9 mouse cellular contexts compared by ENCODE assay signal in the genomic region with DNA sequence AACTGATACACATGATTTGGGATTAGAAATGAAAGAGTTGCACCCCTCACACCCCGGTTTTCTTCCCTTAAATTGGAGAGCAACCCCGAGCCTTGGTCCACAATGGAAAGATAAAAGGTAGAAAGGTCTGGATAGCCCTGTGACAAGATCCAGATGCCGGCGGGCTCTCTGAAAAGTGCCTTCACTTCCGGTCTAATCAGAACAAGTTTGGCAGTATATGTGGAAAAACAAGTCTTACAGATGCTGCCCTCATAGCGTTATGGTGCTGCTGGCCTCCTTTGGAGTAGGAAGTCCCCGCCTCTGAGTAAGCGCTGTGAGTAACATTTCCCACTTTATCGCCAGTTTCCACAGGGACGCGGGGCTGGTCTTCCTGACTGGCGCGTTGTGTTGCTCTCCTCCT. TPM values are rescaled to one million over a fixed set of nuclear protein-coding genes. Genes with fewer than 3 reads are reported as not detected.
DNase-seq lines count a peak whose midpoint lies in the region; ATAC-seq and TF ChIP-seq lines count a peak whose summit lies in the region.
"Had no signal": no experiment of that assay in that cellular context is flagged by ENCODE, and none has a peak within 500 bp of the region (broad histone marks: within the 10 kb centered on the region; RNA-seq: fewer than 3 reads in every experiment).

No protein-coding gene starts in this region.

- peak overlapping the region; percentile 86; the same call in 1 of the 2 replicates for H3K9ac ChIP-seq in forebrain, embryonic 13.5 days
- peak overlapping the region; percentile 72 for H3K9ac ChIP-seq in hindbrain, postnatal 0 days (replicated peaks; ENCODE audit: low read length)
- H3K9ac ChIP-seq in liver, embryonic 16.5 days (ENCODE audit: low read depth, low read length) = no peak overlapping the region
- H3K9ac ChIP-seq in stomach, embryonic 14.5 days (replicated peaks; ENCODE audit: low read depth, low read length) = no peak overlapping the region

- no peaks in the 10 kb centered on the region for H3K36me3 ChIP-seq in forebrain, embryonic 13.5 days (ENCODE audit: poor library complexity, severe bottlenecking)
- H3K36me3 ChIP-seq in hindbrain, postnatal 0 days (ENCODE audit: insufficient read depth, low read length) = no peaks in the 10 kb centered on the region
- no peaks in the 10 kb centered on the region for H3K36me3 ChIP-seq in liver, embryonic 16.5 days (ENCODE audit: control insufficient read depth, insufficient read depth)
- H3K36me3 ChIP-seq in stomach, embryonic 14.5 days (ENCODE audit: control insufficient read depth, insufficient read depth, low read length) = no peaks in the 10 kb centered on the region
- H3K36me3 ChIP-seq: G1E had no signal

- DNase-seq in cerebellum, adult 18-20 months = peak; percentile 23 to 38
- peak; percentile 67 for DNase-seq in Muller cell, postnatal 12 days (ENCODE audit: inconsistent ontology term)
- no peak for DNase-seq in hindbrain, postnatal 0 days (ENCODE audit: low spot score)
- DNase-seq in ovary, postnatal 14 days (ENCODE audit: low spot score) = no peak

- peak overlapping the region; percentile 74 for H3K4me3 ChIP-seq in forebrain, embryonic 13.5 days
- peak overlapping the region; percentile 84 for H3K4me3 ChIP-seq in hindbrain, postnatal 0 days (ENCODE audit: low read length)
- H3K4me3 ChIP-seq in liver, embryonic 16.5 days (ENCODE audit: low read depth, low read length) = peak overlapping the region; percentile 67
- peak overlapping the region; percentile 74 for H3K4me3 ChIP-seq in stomach, embryonic 14.5 days (ENCODE audit: low read depth, low read length)

- 10% methylated on average over 13 of the region's 13 CpGs for WGBS in forebrain, embryonic 13.5 days
- WGBS in hindbrain, postnatal 0 days = 13% methylated on average over 13 of the region's 13 CpGs
- WGBS in liver, embryonic 16.5 days (ENCODE audit: insufficient replicate concordance) = 2% methylated on average over 13 of the region's 13 CpGs
- 2% methylated on average over 13 of the region's 13 CpGs for WGBS in stomach, embryonic 14.5 days

- H3K27me3 ChIP-seq in forebrain, embryonic 13.5 days = 0 out of 2 replicates have a peak, but pooled peaks cover 3% of the 10 kb centered on the region
- H3K27me3 ChIP-seq in hindbrain, postnatal 0 days (ENCODE audit: insufficient read depth, low read length) = no peaks in the 10 kb centered on the region
- H3K27me3 ChIP-seq in liver, embryonic 16.5 days (ENCODE audit: control insufficient read depth, insufficient read depth, low read depth, low read length) = peaks cover 29% of the 10 kb centered on the region
- no peaks in the 10 kb centered on the region for H3K27me3 ChIP-seq in stomach, embryonic 14.5 days (ENCODE audit: control insufficient read depth, insufficient read depth, low read length)

- ATAC-seq in cerebellum, adult (ENCODE audit: insufficient number of reproducible peaks, low FRiP score, low TSS enrichment) = no peak
- ATAC-seq in forebrain, embryonic 13.5 days = no peak
- ATAC-seq in hindbrain, postnatal 0 days = no peak
- no peak for ATAC-seq in liver, embryonic 16.5 days (ENCODE audit: low read depth)
- no peak for ATAC-seq in stomach, embryonic 14.5 days (ENCODE audit: insufficient number of reproducible peaks, insufficient read depth, low FRiP score, low read depth)

- H3K4me1 ChIP-seq in forebrain, embryonic 13.5 days = peaks cover 28% of the 10 kb centered on the region
- no peaks in the 10 kb centered on the region for H3K4me1 ChIP-seq in hindbrain, postnatal 0 days (ENCODE audit: insufficient read depth, low read length)
- H3K4me1 ChIP-seq in liver, embryonic 16.5 days (ENCODE audit: control insufficient read depth, low read depth, low read length) = no peaks in the 10 kb centered on the region; the same call in none of the 2 replicates
- H3K4me1 ChIP-seq in stomach, embryonic 14.5 days (ENCODE audit: control insufficient read depth, insufficient read depth, low read length) = peaks cover 23% of the 10 kb centered on the region; the same call in 1 of the 2 replicates

- H3K27ac ChIP-seq in forebrain, embryonic 13.5 days = no peak overlapping the region
- H3K27ac ChIP-seq in hindbrain, postnatal 0 days = peak overlapping the region; percentile 82; the same call in 1 of the 2 replicates
- H3K27ac ChIP-seq in liver, embryonic 16.5 days (ENCODE audit: low read length) = no peak overlapping the region
- 0 out of 2 replicates have a peak overlapping the region, but pooled peaks have one; percentile 86 for H3K27ac ChIP-seq in stomach, embryonic 14.5 days (ENCODE audit: low read length)

- no peaks in the 10 kb centered on the region for H3K9me3 ChIP-seq in forebrain, embryonic 13.5 days (replicated peaks)
- H3K9me3 ChIP-seq in hindbrain, postnatal 0 days (ENCODE audit: low read length) = no peaks in the 10 kb centered on the region
- H3K9me3 ChIP-seq in liver, embryonic 16.5 days (replicated peaks; ENCODE audit: control insufficient read depth, low read length) = no peaks in the 10 kb centered on the region
- no peaks in the 10 kb centered on the region for H3K9me3 ChIP-seq in stomach, embryonic 14.5 days (ENCODE audit: control insufficient read depth, low read depth, low read length)
- H3K9me3 ChIP-seq: G1E had no signal

- H3K4me2 ChIP-seq in forebrain, embryonic 13.5 days = peak overlapping the region; percentile 65
- peak overlapping the region; percentile 69 for H3K4me2 ChIP-seq in hindbrain, postnatal 0 days (ENCODE audit: low read depth, low read length)
- peak overlapping the region; percentile 72 for H3K4me2 ChIP-seq in liver, embryonic 16.5 days (ENCODE audit: low read depth, low read length)
- H3K4me2 ChIP-seq in stomach, embryonic 14.5 days (replicated peaks; ENCODE audit: low read depth, low read length) = peak overlapping the region; percentile 86

- no peak for TF ChIP-seq CTCF in hindbrain, postnatal 0 days (IDR thresholded peaks at IDR 0.05; ENCODE audit: low read depth)

RNA-seq across cellular contexts. Expression of a gene that starts 49.9 kb away (rescaled TPM):
- 14.3 and 14.7 TPM in 2 replicates for polyA plus RNA-seq in forebrain, embryonic 13.5 days (2015; fragmentation: Nextera tagmentation; extraction: Ambion mirVana)
- 15.8 and 20.3 TPM in 2 replicates for total RNA-seq in hindbrain, postnatal 0 days (2014; rRNA removed)
- polyA plus RNA-seq in hindbrain, postnatal 0 days (2015; fragmentation: Nextera tagmentation; extraction: Ambion mirVana) = 13.9 and 15.0 TPM in 2 replicates
- polyA plus RNA-seq in liver, embryonic 16.5 days (2015; fragmentation: Nextera tagmentation; extraction: Ambion mirVana) = 5.2 and 6.6 TPM in 2 replicates
- 35.7 and 38.6 TPM in 2 replicates for polyA plus RNA-seq in stomach, embryonic 14.5 days (2014; fragmentation: Nextera tagmentation; extraction: Ambion mirVana)

Comparison
In these comparisons a context has a peak if more than half of its experiments do, and no peak if none do; other contexts are left out.
1. DNase-seq: peak in cerebellum, adult 18-20 months (2 of 2) and Muller cell, postnatal 12 days (single experiment); none in hindbrain, postnatal 0 days (single experiment) and ovary, postnatal 14 days (single experiment).
2. H3K27ac ChIP-seq: peak in hindbrain, postnatal 0 days (single experiment) and stomach, embryonic 14.5 days (single experiment); none in forebrain, embryonic 13.5 days (single experiment) and liver, embryonic 16.5 days (single experiment).
3. H3K9ac ChIP-seq: peak in forebrain, embryonic 13.5 days (single experiment) and hindbrain, postnatal 0 days (single experiment); none in liver, embryonic 16.5 days (single experiment) and stomach, embryonic 14.5 days (single experiment).
4. Peak in every context shown above with its lines, with median percentiles within 50 percentile points of each other: H3K4me2 ChIP-seq and H3K4me3 ChIP-seq.